Mouse (Mus musculus) naive thymus-derived CD4-positive, alpha-beta T cell, adult 2 months (primary cell): ENCODE data around the gene Pitpnc1.

Source experiments
- DNase-seq: peaks from one replicate; pipeline ENCODE4 v3.0.0-alpha.2; 2011; ENCODE audit warnings: low read depth

Gene Pitpnc1

DNA sequence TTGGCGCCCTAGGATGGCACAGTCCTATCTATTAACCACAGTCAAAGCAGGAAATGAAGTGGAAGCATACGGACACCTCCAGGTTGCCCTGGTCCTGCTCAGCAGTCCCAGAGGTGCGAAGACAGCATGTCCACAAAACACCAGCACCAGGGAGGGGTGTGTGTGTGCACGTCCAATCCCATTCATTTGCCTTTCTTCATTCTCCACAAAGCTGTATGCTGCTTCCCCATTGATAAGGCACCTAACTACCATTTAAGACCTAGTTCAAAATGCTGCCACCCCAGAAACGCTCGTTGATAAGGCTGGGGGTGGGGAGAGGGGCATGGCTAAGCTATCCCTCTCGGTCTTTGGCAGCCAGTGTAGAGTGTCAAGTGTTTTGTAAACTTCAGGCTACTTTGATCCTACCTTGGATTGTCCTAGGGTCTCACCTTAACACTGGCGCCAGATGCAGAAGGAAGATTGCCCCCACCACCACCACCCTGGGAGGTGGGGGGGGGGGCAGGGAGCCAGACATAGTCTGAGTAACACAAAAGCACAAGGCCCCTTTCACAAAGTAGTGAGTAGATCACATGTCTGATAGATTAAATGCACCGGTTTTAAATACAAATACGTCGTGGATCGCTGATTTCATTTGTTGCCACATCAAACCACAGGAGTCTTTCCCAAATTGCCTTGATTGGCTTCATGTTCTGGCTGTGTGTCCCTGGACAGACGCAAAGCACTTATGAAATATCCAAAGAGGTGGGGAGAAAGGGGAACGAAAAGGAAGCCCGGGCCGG is 2.1 kb downstream of the Pitpnc1 start:
- DNase-seq = peak; percentile 56

GRCm38 (mm10) chr11:107466611-107467391 is 3.7 kb downstream of the Pitpnc1 start:
- DNase-seq = no peak

- no peak for DNase-seq
Observed at GRCm38 (mm10) chr11:107465969-107466368, 4.5 kb downstream of the Pitpnc1 start.

GRCm38 (mm10) chr11:107465041-107465440 is 5.5 kb downstream of the Pitpnc1 start:
- DNase-seq = peak; percentile 55

- DNase-seq = peak; percentile 65
Observed at GRCm38 (mm10) chr11:107464141-107464540, 6.4 kb downstream of the Pitpnc1 start.

DNA sequence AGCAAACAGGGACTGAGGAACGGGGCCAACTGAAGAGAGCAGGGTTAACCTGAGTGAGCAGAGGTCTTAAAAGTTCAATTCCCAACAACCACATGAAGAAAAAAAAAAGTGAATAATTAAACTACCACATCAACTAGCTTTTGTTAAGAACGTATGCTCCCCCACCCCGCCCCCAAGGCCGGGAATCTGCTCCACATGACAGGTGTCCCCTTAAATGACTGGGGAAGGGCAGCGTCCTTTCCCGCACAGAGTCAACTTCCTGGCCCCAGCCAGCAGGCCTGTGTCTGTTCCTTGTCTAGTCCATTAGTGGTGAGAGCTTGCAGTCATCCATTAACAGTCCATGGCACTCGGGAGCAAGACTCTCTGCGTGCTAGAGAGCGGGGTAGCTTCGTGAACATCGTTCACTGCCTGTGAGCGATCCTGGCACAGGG is 7.2 kb downstream of the Pitpnc1 start:
- no peak for DNase-seq

GRCm38 (mm10) chr11:107462478-107462877 is 8.0 kb downstream of the Pitpnc1 start:
- peak; percentile 65 for DNase-seq

GRCm38 (mm10) chr11:107459828-107460227 is 10.7 kb downstream of the Pitpnc1 start:
- DNase-seq = no peak

DNA sequence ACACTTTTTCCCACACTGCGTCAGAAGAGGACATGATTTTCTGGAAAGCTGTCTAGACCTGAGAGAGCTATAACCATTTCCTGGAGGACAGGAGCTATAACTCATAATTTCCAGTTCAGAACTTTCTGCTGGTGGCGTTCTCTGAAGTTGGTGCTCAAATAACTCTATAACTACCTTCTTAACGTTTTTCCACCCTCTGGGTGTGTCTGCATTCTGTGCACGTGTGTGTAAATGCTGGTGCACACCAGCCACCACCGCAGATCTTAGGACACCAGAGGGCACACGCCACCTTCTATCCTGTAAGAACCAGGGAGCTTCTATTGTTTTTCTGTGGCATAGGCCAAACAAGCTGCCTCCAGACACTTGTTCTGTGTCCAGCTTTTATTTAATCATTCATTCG is 11.5 kb downstream of the Pitpnc1 start:
- peak; percentile 73 for DNase-seq

- peak; percentile 75 for DNase-seq
Observed at GRCm38 (mm10) chr11:107458286-107458685, 12.2 kb downstream of the Pitpnc1 start.

- DNase-seq = no peak
Observed at GRCm38 (mm10) chr11:107457282-107457681, 13.2 kb downstream of the Pitpnc1 start.

DNA sequence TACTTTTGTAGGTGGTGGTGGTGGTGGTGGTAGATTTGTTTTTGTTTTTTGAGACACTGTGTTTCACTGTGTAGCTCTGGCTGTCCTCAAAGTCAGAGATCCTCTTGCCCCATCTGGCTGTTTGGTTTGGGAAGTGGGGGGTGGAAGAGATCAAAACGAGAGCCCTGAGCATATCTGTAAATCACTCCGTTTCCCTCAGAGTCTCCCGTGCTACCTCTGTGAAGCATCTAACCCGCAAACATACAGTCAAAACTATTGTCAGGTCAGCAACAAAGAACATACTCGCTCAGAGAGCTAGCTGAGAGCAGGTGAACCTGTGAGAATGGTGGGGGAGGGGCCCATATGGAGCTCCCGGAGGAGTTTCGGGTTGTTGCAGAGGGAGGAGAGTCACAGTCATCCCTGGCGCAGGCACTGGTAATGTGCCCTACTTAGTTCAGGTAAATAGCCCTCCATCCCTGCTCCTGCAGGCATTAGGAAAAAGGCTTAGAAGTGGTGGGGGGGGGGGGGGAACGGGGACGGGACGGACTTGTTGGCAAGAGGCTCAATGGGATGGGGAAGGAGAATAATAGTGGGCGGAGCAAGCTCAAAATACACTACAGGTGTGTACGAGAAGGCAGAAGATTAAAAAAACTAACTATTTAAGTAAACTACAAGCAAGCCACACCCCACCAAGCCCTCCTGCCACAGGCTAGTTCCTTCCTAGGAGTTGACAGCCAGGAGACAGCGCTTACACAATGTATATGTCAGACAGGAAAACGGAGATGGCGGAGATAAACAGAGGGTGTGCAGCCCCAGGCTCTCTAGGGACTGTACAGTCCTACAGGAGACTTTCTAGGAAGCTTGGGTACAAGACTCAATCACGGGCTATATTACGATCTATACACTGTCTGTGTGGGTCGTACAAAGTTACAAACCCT is 15.7 kb downstream of the Pitpnc1 start:
- DNase-seq = peak; percentile 67

DNA sequence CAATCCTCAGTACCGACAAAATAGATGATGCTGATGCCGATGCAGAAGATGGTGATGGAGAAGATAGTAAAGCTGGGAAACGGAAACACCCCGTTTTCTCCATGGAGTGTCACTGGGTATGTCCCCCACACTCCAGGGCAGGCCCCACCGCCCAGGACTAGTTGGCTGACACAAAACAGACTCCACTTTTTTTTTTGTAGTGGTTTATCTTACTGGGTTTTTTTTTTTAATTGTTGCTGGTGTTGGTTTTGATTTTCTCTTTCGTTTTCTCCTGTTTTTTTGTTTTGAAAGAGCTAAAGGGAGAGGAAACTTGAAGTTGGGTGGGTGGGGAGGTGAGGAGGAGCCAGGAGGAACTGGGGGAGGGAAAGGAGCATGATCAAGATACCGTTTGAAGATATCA is 18.4 kb downstream of the Pitpnc1 start:
- DNase-seq = peak; percentile 78

- DNase-seq = peak; percentile 83
Observed at GRCm38 (mm10) chr11:107451106-107451505, 19.4 kb downstream of the Pitpnc1 start.

DNA sequence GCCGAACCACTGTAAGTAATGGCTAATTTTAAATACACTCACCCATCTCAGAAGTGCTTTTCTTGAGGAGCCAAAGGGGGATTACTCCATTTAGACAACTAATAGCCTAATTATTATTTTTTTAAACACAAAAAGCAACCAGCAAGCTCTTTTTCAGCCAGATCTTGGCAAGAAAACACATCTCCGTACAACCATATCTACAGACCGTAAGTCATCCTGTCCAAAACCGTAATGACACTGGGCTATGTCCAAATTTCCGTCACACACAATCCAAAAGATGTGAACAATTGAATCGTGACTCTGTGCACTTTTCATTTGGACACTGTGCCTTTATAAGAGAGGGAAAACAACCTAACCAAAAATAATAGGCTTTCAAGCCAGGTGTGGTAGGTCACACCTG is 20.4 kb downstream of the Pitpnc1 start:
- DNase-seq = no peak

DNA sequence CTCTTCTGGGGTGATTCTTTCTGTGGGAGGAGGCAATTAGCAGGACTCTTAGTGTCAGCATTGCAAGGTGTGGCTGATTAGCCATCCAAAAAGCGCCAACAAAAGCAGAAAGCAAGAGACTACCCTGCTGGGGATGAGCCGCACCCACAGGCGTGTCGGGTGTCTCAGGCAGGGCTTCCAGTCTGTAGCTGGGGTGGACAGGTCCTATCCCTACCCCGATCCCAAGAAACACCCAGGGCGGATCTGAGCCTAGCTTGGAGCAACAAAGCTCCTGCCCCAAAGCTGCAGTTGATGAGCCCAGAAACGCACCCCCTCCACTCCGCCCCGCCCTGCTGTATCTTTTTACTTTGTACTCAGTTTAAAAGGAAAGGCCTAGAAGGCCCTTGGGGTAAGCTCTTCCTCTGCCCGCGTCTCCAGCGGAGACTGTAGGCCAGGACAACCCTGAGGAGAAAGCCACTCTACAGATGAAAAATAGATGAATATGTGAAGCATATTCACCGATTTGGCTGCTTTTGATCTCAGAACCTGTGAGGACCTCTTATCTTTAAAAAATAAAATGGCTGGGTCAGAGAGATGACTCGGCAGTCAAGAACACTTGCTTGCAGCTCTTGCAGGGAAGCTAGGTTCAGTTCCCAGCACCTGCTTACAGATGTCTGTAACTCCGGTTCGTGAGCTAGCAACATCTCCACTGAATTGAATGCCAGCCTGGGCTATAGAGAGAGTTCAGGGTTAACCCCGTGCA is 21.2 kb downstream of the Pitpnc1 start:
- DNase-seq = peak; percentile 66

DNA sequence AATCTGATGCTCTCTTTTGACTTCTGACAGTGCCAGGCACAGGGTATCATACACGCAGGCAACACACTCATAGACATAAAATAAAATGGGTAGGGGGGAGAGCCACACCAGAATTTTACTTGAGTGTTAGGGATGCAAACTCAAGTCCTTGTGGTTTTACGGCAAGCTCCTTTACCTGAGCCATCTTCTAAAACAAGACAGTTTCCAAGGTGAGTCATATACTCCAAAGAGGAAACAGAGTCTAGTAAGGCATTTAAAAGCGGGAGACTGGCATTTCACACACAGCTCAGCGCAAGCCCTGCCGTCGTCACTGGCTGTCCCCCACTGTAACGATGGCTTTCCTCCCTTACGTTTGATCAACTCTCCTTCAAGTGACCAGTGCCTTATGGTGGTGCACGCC is 22.6 kb downstream of the Pitpnc1 start:
- peak; percentile 61 for DNase-seq

- peak; percentile 76 for DNase-seq
Observed at GRCm38 (mm10) chr11:107447349-107447748, 23.1 kb downstream of the Pitpnc1 start.

DNA sequence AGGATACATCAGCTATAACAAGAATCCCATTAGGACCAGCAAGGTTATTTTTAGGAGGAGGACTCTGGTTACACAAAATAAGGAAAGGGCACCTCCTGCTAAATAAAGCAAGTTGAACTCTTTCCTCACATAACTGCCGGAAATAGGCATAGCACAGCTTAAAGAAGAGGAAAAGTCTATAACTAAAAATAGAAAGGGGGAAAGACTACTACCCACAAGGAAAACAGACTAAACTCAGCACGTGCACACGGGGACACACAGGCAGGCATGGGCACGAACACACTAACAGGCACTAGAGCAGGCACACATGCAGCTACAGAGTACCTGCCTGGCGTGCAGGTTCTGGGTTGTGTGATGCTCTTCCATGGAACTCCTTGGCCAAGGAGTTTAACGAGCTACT is 23.8 kb downstream of the Pitpnc1 start:
- DNase-seq = no peak

DNA sequence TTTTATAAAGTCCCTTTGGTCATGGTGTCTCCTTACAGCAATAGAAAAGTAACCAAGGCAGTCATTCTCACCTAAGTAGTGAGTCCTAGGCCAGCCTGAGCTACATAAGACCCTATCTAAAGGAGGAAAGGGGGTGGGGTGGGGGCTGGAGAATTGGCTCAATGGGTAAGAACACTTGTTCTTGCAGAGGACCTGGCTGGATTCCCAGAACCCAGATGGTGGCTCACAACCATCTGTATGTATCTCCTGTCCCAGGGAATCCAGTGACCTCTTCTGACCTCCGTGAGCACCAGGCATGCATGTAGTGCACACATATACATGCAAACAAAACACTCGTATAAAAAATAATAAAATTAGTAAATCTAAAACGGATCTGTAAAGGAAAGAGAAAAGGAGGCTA is 24.8 kb downstream of the Pitpnc1 start:
- DNase-seq = no peak
